Mouse (Mus musculus): ENCODE data around the gene Prkn. TPM values are rescaled to one million over a fixed set of nuclear protein-coding genes. Genes with fewer than 3 reads are reported as not detected.

Gene Prkn
- polyA plus RNA-seq, 1 experiment from 2014 or later: 0.14 TPM

Other genes starting within 250 kb of the Prkn start
- gene Pacrg, start 73 bp upstream of the Prkn start, polyA plus RNA-seq (2014; fragmentation: Nextera tagmentation; extraction: Ambion mirVana): 0.41 and 0.53 TPM in 2 replicates